Mouse (Mus musculus): Measurements from ENCODE around the gene Stac2.

The Stac2 gene

DNA sequence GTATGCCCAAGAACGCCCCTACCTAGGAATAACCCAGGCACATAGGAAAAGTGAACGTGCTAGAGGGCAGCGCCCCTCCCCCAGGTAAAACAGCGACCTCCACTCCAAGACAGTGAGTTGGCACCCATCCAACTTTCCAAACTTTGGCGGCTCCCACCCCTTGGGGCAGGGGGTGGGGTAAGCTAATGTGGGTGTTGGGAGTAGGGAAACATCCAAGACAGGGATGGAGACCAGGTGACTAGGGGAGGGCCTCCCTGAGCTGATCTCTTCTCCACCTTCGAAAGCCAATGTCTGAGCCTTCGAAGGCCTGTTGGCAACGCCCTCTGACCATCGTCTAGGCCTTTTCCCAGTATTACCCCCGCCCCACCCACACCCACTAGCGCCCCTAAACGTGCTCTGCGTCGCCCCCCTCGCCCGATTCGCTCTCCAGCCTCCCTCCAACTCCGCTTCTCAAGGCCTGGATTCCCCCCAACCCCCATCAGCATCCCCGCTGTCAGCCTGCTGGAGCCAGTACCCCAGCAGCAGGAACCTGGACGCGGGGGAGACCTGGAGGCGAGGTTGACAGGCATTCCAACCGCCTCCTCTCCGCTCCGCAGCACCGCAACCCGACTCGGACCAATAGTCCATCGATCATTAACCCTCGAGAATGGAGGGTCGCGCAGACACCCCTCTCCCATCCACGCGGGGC is 31.6 kb downstream of the Stac2 start:
- DNase-seq (ENCODE audit: low read depth, low spot score): peak; percentile 46

DNA sequence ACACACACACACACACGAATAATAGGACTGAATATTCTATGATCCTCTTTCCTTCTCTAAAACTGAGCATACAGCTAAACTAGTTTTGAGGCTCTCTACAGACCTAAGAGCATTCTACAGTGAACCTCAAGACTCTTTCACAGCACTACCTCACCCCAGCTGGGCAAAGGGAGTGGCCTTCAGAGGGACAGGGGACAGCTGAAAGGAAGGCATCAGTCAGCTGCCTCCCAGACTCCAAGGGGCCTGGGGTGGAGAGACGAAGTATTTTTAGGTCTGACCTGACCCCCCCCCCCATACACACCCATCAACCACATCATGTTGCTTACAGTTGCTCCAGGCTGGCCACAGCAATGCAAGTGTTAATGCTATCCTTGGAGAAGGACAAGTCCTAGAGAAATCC is 32.1 kb downstream of the Stac2 start:
- DNase-seq (ENCODE audit: low read depth, low spot score): no peak

DNA sequence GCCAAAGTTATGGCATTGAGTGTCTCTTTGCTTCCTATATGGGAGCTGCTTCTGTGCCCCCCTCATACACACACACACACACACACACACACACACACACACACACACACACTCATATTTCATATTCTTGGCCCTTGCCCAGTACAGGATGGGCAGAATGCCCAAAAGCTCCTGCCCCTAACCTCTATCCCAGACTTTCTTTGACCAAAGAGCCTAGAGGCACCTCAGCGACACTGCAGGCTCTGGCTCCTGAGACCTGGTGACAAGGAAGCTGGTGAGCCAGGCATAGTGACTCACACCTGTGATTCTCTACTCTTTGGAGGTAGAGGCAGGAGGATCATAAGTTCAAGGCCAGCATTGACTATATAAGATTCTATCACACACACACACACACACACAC is 32.6 kb downstream of the Stac2 start:
- no peak for DNase-seq (ENCODE audit: low read depth, low spot score)

DNA sequence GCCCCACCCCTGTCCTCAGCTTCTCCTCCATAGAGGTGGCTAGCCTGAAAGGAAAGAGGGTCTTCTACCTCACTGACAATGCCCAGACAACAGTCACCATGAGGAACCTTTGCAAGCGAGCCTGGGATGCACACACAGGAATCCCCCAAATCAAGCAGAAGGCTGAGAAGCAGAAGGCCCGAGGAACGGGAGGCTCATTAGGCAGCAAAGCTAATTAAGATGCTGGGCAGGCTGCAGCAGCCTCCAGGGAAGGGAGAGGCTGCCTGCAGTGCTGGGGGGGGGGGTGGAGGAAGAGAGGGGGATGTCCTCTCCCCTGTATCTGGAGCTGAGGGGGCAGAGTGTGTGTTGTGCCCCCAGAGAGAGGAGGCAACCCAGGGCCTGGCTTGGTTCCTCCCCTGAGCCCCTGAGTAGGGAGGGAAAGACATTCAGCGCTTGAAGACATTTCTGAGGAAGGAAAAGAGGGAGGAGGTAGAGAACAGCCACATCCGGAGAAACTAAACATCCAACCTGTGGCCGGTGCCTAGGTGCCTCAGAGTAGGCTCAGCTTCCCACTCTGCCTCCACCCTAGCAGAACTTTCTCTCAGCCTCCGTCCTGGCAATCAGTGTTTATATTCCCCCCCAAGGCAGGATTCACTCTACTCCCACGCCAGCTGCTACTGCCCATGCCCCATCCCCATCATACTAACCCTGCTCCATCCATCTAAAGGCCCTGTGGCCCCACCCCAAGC is 33.2 kb downstream of the Stac2 start:
- DNase-seq (ENCODE audit: low read depth, low spot score): no peak

DNA sequence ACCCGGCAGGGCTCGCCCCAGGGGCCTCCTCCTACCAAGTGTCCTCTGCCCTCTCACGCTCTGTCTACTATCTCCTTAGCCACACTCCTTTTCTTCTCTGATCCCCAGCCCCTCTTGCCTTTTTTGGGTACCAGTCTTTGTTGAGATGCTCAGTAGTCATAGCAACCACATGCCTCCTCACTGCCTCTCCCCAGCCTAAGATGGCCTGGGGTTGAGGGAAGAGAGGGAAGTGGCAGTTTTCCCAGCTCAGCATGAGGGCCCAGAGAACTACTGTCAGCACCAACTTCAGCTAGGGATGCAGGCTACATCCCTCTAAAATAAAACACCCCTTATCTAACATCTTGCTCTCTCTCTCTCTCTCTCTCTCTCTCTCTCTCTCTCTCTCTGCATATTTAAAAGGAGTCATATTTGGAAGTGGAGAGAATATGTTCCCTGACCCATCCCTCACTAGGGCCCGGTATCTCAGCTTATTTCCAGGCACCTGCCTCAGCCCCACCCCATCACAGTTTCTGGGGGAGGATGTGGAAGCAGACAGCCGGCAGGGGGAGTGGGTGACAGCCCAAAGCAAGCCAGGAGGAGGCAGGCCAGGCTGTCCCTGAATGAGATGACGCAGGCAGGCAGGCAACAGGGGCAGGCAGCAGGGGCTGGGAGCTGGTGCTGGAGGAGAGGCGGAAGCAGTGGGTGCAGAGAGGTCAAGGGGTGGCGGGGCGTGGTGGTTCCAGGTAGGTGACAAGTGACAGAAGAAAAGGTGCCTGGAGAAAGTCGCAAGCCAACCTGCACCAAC is 34.2 kb downstream of the Stac2 start:
- DNase-seq (ENCODE audit: low read depth, low spot score): peak; percentile 83

DNA sequence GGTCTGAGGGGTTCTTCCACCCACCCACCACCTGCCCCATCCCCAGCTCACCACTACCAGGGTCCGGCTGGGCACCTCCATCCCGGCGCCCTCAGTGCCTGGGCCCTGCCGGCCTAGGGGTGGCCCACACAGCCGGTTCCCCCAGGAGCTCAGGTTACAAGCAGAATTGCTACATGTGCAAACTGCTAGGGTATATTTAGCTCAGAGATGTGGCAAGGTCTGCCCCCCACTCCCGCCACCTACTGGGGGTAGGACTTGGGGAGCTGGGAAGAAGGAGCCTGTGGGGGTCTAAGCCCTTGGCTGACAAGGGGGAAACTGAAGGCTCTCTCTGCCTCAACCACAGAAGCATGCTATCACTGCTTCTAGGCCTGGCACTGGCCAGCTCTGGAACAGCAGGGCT is 35.0 kb downstream of the Stac2 start:
- DNase-seq (ENCODE audit: low read depth, low spot score): no peak

DNA sequence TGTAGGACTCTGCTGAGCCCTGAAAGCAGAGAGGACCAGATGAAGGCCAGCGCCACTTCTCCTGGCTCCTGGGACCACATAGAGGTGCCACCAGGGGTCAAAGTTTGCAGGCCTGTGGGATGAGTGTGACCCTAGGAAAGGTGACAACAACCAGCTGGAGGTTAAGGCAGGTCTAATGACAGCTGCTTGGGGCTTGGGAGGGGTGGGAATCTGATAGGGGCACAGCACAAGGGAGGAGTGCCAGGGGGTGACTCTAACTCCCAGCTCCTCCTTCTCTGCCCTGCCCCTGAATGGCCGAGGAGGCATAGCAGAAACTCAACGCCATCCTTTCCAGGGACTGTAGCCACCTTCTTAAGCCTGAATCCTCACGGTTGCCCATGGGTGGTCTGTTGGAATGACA is 36.4 kb downstream of the Stac2 start:
- no peak for DNase-seq (ENCODE audit: low read depth, low spot score)

DNA sequence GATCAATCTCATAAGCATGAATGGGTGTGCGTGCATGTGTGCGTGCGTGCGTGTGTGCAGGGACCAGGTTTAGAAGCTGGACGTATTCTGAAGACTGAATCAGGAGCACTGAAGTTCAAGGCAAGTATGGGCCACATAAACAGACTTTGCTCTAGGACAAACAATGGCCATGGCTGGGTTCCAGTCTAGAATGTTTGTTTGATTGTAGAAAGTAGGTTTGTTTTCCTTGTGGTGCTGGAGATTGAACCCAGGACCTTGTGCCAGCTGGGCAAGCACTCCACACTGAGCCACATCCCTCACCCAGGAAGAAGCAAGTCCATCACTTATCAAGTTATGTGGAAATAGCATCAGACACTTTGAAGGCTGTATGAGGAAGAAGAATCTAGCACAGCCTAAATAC is 37.1 kb downstream of the Stac2 start:
- DNase-seq (ENCODE audit: low read depth, low spot score): no peak

DNA sequence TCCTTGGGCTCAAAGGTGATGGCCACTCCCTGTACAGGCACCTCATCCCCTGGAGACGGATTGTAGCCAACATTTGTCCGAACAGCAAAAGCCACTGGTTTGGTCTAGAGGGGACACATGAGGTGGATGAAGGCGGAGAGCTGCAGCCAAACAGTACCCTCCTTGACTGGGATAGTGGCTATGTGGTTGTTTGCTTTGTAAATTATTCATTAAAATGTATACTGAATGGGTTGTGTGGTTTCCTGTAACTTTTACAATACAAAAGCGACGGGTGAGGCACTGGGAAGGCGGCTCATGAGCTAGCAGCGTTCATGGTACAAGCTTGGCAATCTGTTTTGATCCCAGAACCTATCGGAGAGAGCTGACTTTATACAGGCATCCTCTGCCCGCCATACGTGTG is 40.4 kb downstream of the Stac2 start:
- peak; percentile 63 for DNase-seq (ENCODE audit: low read depth, low spot score)

DNA sequence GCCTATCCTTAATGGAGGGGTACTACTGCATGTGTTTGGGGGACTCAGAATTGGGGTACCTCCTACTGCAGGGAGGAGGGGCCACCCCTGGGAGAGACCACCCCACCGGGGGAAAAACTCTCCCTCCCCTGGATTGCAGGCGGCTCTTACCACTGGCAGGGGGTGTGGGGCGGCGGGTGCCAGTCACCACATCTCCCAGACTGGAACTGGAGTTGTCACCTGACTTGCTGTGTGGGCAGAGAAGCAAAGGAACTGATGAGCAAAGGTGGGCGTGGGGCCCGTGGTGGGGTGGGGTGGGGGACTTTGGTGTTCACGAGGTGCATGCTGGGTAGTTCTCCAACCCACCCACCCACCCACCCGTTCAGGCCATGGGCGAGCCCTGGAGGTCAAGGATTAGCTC is 41.5 kb downstream of the Stac2 start:
- DNase-seq (ENCODE audit: low read depth, low spot score): no peak

DNA sequence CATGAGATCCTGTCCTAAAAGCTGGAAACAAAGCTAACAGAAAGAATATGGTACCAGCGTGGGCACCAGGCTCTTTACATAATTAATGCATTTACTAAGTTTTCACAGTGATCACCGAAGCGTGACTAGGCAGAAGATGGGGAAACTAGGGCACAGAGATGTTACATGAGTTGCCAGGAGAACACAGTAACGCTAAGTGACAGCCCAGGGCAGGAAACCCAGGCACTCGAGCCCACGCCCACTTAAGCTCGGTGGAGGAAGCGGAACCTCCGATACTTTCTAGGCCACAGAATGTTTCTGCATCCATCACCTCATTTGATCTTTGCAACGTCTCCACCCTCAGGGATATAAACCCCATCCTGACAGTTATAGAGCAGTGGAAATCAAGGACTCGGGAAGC is 45.2 kb downstream of the Stac2 start:
- DNase-seq (ENCODE audit: low read depth, low spot score): no peak

DNA sequence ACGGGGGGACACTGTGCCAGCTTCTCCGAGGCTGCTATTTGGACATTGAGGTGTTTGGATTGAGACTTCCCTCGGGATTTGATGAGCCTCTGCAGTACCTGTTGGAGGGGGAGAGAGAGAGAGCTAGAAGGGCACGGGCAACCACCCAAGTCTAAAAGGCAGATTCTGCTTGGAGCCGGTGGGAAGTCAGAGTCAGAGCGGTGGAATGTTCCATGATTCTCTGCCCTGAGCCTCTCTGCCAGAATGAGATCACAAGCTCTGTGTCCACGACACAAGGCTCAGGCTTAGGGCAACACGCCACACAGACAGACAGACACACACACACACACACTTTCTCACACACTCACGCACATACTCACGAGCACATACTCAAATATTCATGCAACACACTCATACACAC is 47.6 kb downstream of the Stac2 start:
- DNase-seq (ENCODE audit: low read depth, low spot score): no peak

DNA sequence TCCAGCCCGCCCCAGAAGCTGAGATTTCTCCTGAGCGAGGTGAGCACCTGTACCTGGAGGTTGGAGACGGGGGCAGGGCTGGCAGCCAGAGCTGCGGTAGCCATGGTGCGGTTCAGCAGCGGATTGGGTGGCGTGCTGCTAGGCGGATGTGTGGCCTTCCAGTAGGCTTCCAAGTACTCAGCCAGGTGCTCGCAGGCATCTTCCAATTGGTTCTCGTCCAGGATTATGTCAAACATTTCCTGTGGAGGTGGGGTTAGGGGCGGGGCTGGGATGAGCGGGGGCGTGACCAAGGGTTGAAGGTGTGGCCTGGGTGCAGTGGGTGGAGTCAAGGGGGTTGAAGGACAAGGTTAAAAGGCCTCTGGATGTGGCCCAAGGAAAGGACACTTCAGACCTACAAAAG is 48.2 kb downstream of the Stac2 start:
- peak; percentile 97 for DNase-seq (ENCODE audit: low read depth, low spot score)

DNA sequence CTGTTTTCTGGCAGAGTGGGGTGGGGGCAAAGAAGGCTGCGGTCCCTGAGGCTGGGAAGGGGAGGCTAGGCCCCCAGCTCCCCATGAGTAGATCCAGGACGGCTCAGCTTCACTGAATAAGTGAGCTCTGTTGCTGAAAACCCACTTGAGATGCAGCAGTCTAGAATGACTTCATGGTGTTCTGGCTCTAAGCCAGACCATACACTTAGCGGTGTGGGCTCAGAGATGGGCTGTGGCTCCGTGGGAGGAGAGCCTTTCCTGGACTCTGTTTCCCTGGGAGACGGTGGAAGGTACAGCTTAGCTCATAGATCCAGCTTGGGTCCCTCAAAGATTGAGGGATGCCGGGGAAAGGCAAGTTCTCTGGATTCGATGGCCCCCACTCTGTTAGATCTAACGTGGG is 49.1 kb downstream of the Stac2 start:
- no peak for DNase-seq (ENCODE audit: low read depth, low spot score)

DNA sequence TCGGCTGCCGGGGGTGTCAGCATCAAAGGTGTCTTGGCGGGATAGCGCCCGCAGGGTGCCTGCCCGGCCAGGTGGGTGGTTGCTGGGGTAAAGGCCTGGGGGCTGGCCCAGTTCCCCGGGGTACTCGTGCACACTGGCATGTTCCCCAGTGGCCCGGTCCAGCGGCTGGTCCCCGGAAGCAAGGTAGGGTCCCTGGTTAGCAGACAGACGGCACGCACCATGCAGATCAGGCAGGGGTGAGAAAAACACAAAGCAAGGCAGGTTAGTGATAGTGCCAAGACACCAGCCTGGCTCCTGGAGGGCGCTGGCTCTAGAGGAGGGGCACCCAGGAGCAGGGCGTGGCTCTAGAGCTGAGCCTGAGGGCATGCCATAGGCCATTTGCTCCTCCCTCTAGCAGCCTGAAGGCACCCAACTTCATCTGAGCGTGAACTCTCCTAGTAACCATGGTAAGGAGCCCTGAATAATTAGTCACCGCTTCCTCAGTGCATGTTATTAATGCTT is 50.0 kb downstream of the Stac2 start:
- no peak for DNase-seq (ENCODE audit: low read depth, low spot score)

DNA sequence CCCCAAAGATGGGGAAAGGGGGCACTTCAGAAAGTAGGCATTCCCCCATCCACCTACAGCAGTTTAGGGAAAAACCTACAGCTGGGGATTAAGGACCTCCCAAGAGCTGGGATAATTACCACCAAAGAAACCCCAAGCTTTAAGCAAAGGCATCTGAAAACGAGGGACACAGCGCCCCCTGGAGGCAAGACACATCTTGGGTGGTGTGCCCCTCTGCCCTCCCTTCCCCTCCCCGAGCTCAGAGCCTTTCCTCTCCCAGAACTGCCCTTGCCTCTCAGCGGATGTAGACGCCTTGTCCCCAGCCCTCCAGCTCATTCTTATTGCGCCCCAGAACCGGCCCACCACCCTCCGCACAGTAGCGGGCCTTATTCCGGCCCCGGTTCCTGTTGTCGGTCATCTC is 50.6 kb downstream of the Stac2 start:
- peak; percentile 91 for DNase-seq (ENCODE audit: low read depth, low spot score)

DNA sequence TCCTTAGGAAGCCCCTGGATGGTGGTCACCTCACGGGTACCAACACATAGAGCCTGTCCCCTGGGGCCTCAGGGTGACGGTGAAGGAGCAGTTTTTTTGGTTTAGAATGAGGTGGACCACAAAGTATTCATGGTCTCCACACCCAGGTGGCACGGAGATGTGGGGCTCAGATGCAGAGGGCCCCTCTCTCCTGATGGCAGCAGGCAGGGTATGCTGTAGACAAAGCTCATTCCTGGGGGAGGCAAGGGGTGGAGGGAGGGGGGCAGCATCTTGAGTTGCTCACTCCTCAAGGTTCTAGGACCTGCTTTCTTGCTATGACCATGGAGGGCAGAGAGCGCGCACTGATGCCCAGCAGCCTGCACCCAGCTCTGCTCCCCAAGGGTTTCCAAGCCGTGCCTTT is 51.3 kb downstream of the Stac2 start:
- no peak for DNase-seq (ENCODE audit: low read depth, low spot score)

DNA sequence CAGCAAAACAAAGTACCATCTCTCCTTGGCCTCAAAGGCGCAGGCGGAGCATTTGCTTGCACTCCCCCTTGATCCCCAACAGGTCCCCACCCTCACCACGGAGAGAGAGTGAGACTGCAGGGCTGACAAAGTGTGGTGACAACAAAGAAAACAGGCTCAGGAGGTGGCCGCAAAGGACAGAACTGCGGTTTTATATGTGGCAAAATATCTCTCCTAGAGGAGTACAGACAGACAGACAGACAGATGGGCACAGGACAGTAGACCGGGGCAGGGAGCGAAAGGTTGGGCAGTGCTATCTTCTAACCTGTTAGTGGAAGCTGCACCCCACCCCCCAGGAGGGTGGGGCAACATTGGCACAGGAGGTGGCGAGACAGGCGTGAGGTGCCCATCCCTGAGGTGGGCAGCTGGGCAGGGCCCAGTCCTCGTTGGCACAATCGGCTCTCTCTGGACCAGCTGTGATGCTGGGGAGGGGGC is 51.9 kb downstream of the Stac2 start:
- no peak for DNase-seq (ENCODE audit: low read depth, low spot score)

DNA sequence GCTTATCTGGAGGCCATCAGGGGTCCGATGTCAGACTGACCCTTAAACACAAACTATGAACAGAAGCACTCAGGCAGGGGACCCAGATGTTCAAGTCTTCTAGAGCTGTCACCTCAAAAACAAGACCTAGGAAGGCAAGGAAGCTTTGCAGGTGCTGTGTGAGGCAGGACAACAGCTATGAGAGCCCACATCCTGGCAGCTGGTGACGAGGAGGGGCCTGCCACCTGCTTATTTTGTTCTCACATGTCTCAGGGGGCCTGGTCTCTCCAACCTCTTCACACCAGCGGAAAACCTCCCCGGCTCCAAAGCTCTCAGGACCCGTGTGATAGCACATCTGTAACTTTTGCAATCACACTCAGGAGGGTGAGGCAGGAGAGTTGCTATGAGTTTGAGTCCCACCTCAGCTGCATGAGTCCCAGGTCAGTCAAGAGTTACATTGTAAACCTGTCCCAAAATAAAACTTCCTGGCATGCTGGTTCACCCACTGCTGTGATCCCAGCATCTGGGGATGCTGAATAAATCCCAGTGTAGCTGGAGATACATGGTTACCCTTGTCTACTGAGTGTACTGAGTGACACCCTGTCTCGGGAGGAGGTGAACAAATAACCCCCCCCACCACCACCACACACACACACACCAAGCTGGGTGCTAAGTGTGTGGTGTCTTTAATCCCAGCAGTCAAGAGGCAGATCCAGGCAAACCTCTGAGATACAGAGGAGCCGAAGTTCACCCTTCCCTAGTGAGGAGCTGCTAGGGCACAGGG is 52.7 kb downstream of the Stac2 start:
- DNase-seq (ENCODE audit: low read depth, low spot score): no peak

DNA sequence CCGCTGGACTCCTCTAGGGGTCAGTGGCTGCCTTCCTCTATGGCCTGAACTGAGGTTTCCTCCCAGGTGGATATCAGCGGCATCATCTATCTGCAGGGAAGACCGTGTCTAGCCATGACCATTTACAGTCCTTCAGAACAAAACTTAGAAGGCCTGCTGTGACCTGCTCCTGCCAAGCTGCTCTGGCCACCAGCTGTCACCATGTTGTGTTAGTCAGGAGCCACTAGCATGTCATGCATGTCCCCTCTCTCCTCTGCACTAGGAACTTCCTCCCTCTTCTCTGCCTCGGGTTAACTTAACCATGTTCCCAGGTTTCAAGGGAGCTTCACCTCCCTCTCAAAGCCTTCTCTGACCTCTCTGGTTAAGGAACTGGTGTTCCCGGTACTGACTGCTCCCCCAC is 53.5 kb downstream of the Stac2 start:
- no peak for DNase-seq (ENCODE audit: low read depth, low spot score)

DNA sequence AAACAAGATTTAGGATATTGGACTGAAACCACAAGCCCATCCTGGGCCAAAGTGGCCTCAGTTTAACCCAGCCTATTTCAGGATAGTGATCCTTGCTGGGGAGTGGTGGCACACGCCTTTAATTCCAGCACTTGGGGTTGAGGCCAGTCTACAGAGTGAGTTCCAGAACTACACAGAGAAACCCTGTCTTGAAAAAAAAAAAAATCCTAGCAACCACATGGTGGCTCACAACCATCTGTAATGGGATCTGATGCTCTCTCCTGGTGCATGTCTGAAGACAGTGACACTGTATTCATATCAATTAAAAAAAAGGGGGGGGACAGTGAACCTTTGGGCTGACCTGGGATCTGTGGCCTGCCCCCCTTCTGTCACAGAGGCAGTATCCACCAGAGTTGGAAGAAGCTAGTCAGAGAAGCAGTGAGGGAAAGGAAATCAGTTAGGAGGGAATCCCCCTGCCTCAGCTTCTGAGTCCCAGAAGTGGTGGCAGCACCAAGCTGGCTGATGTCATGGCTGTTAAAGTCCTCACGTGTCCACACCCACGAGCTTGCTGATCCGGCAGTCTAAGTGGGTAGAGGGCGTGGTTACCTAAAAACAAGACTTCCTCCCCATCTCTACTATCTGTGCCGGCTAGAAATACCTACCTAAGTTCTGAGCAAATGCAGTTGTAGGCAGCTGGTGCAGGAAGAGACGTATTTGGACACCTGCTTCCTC is 54.2 kb downstream of the Stac2 start:
- DNase-seq (ENCODE audit: low read depth, low spot score): no peak

Data from ZHBTc4 (cell line).